Mouse (Mus musculus) embryonic facial prominence, embryonic 13.5 days (tissue): ENCODE results near the gene Lsg1. TPM values are rescaled to one million over a fixed set of nuclear protein-coding genes. Genes with fewer than 3 reads are reported as not detected.

Experiments
- ATAC-seq: fragments of 200-750 bp; cut with Nextera tagmentation; 2 replicates; pipeline ENCODE4 v1.8.0; 2017; ENCODE audit warnings: low read depth; ENCODE audit not compliant: insufficient number of reproducible peaks, insufficient read depth, low FRiP score, low TSS enrichment
- H3K27ac ChIP-seq: fragments of 300-500 bp; sonication (generic); 2 replicates; pipeline ENCODE4 v1.5.1; 2015; ENCODE audit warnings: moderate library complexity, mild to moderate bottlenecking, inconsistent platforms
- H3K27me3 ChIP-seq: fragments of 300-500 bp; sonication (generic); 2 replicates; pipeline ENCODE4 v1.6.1; 2015; ENCODE audit warnings: mild to moderate bottlenecking, inconsistent platforms
- H3K36me3 ChIP-seq: fragments of 300-500 bp; sonication (generic); 2 replicates; pipeline ENCODE4 v1.6.1; 2015; ENCODE audit warnings: mild to moderate bottlenecking, inconsistent platforms
- H3K4me1 ChIP-seq: fragments of 300-500 bp; sonication (generic); 2 replicates; pipeline ENCODE4 v1.6.1; 2015; ENCODE audit warnings: inconsistent platforms
- H3K4me2 ChIP-seq: fragments of 300-500 bp; sonication (generic); 2 replicates; pipeline ENCODE4 v1.6.1; 2015; ENCODE audit warnings: moderate library complexity, mild to moderate bottlenecking, inconsistent platforms
- H3K4me3 ChIP-seq: fragments of 300-500 bp; sonication (generic); 2 replicates; pipeline ENCODE4 v1.5.1; 2015; ENCODE audit warnings: mild to moderate bottlenecking, inconsistent platforms
- H3K9ac ChIP-seq: fragments of 300-500 bp; sonication (generic); 2 replicates; pipeline ENCODE4 v1.6.1; 2015; ENCODE audit warnings: mild to moderate bottlenecking, inconsistent platforms
- H3K9me3 ChIP-seq: fragments of 300-500 bp; sonication (generic); 2 replicates; pipeline ENCODE4 v1.6.1; 2016; ENCODE audit warnings: inconsistent platforms
- WGBS: fragments of 180-500 bp; shearing (Covaris S2); methylation state at CpG from one replicate; pipeline ENCODE4 v1.1.7; 2015; ENCODE audit warnings: mixed read lengths; 5-methylcytosine and 5-hydroxymethylcytosine counted together
- polyA plus RNA-seq: library from polyadenylated mRNA; unstranded; fragments of >200 nt; fragmentation: Nextera tagmentation; extraction: Ambion mirVana; gene quantifications from 2 replicates; pipeline ENCODE4 v1.2.1, GENCODE M21; 2015

The Lsg1 gene
- polyA plus RNA-seq, 1 experiment from 2014 or later = 78.2 TPM

DNA sequence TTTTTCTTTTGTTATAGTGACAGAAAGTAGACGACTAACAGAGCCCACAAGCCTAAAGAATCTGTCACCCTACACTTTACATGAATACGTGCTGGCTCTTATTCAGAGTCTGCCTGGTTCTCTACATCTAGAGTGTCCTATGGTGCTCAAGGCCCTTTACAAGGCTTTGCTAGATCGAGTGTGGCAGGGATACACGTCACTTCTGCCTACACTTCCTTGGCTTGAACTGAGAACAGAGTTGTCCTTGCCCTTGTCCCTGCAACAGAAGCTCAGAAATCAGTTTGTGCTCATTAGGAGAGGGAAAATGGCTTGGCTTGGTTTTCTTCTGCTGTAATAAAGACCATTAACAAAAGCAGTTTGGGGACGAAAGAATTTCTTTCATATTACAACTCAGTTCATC, 23.9 kb upstream of the Lsg1 start:
- Histone ChIP-seq H3K4me3 (no peak overlapping the region), H3K9me3 (no peaks in the 10 kb centered on the region), H3K36me3 (no peaks in the 10 kb centered on the region), H3K4me1 (peaks cover 11% of the 10 kb centered on the region), H3K27me3 (no peaks in the 10 kb centered on the region), H3K9ac (no peak overlapping the region), H3K4me2 (no peak overlapping the region), H3K27ac (no peak overlapping the region)
- ATAC-seq = no peak
- 75% methylated on average over 5 of the region's 5 CpGs for WGBS

DNA sequence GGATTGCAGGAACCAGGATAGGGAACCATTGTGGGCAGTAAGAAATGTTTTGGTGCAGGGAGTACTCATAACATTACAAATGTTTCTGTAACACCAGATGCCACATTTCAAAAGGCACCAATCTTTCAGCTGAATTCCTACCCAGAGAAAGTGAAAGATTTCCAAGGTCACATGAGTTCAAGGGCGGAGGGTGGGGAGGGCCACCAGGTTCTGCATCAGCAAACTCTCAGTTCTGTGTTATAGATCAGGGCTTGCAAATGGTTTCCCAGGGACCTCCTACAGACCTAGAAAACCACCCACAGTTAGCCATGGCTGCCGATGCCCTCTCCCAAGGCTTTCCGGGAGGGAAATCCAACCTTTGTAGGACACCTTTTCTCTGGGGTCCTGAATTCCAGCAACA, 20.5 kb upstream of the Lsg1 start:
- no peaks in the 10 kb centered on the region for H3K27me3 ChIP-seq
- H3K4me2 ChIP-seq = no peak overlapping the region
- no peaks in the 10 kb centered on the region for H3K9me3 ChIP-seq
- H3K4me3 ChIP-seq = no peak overlapping the region
- WGBS = 91% methylated on average over 3 of the region's 3 CpGs
- no peaks in the 10 kb centered on the region for H3K36me3 ChIP-seq
- ATAC-seq = no peak
- H3K27ac ChIP-seq = no peak overlapping the region
- peaks cover 34% of the 10 kb centered on the region for H3K4me1 ChIP-seq
- no peak overlapping the region for H3K9ac ChIP-seq

GRCm38 (mm10) chr16:30605528-30605927, 18.1 kb upstream of the Lsg1 start:
- WGBS = 25% methylated on average over 6 of the region's 6 CpGs
- Histone ChIP-seq H3K4me2 (no peak overlapping the region), H3K36me3 (no peaks in the 10 kb centered on the region), H3K4me1 (peaks cover 56% of the 10 kb centered on the region), H3K4me3 (no peak overlapping the region), H3K27me3 (peaks cover 16% of the 10 kb centered on the region), H3K27ac (no peak overlapping the region), H3K9ac (no peak overlapping the region), H3K9me3 (no peaks in the 10 kb centered on the region)
- ATAC-seq = no peak

- no peak for ATAC-seq
- WGBS = 68% methylated on average over 7 of the region's 7 CpGs
Observed at GRCm38 (mm10) chr16:30604807-30605137, 17.4 kb upstream of the Lsg1 start.

GRCm38 (mm10) chr16:30604061-30604806, 16.8 kb upstream of the Lsg1 start:
- Histone ChIP-seq H3K27me3 (peaks cover 27% of the 10 kb centered on the region), H3K4me3 (no peak overlapping the region), H3K27ac (0 out of 2 replicates have a peak overlapping the region, but pooled peaks have one; percentile 64), H3K4me2 (no peak overlapping the region), H3K36me3 (no peaks in the 10 kb centered on the region), H3K4me1 (peaks cover 67% of the 10 kb centered on the region), H3K9me3 (no peaks in the 10 kb centered on the region), H3K9ac (no peak overlapping the region)
- no peak for ATAC-seq
- WGBS = 63% methylated on average over 16 of the region's 16 CpGs

More at GRCm38 (mm10) chr16:30604807-30605137, 17.4 kb upstream of the Lsg1 start:
- Histone ChIP-seq H3K9me3 (no peaks in the 10 kb centered on the region), H3K9ac (no peak overlapping the region), H3K27ac (no peak overlapping the region), H3K36me3 (no peaks in the 10 kb centered on the region), H3K4me1 (peaks cover 64% of the 10 kb centered on the region), H3K4me2 (no peak overlapping the region), H3K4me3 (no peak overlapping the region), H3K27me3 (peaks cover 23% of the 10 kb centered on the region)

DNA sequence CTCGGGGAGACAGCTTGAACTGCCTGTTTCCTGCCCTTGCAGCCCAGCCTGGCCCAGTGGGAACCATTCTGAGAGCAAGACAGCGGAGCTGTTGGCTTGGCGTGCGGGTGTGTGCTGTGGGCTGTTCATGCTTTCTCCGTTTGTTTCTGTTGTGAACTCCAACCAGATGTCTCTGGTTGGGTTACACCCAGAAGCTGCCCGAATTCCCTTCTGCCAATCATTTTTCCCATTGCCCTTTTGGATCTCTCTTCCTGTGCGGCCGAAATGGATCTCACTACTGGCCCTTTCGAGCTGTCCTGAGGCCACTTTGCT, 16.1 kb upstream of the Lsg1 start:
- ATAC-seq = 0 out of 2 replicates have a peak, but pooled peaks have one; percentile 34
- peak overlapping the region; percentile 97 for H3K4me2 ChIP-seq
- 20% methylated on average over 9 of the region's 9 CpGs for WGBS
- H3K36me3 ChIP-seq = no peaks in the 10 kb centered on the region
- H3K9ac ChIP-seq = 0 out of 2 replicates have a peak overlapping the region, but pooled peaks have one; percentile 36
- peak overlapping the region; percentile 64 for H3K27ac ChIP-seq
- peaks cover 31% of the 10 kb centered on the region for H3K27me3 ChIP-seq
- no peak overlapping the region for H3K4me3 ChIP-seq
- no peaks in the 10 kb centered on the region for H3K9me3 ChIP-seq
- H3K4me1 ChIP-seq = peaks cover 67% of the 10 kb centered on the region

DNA sequence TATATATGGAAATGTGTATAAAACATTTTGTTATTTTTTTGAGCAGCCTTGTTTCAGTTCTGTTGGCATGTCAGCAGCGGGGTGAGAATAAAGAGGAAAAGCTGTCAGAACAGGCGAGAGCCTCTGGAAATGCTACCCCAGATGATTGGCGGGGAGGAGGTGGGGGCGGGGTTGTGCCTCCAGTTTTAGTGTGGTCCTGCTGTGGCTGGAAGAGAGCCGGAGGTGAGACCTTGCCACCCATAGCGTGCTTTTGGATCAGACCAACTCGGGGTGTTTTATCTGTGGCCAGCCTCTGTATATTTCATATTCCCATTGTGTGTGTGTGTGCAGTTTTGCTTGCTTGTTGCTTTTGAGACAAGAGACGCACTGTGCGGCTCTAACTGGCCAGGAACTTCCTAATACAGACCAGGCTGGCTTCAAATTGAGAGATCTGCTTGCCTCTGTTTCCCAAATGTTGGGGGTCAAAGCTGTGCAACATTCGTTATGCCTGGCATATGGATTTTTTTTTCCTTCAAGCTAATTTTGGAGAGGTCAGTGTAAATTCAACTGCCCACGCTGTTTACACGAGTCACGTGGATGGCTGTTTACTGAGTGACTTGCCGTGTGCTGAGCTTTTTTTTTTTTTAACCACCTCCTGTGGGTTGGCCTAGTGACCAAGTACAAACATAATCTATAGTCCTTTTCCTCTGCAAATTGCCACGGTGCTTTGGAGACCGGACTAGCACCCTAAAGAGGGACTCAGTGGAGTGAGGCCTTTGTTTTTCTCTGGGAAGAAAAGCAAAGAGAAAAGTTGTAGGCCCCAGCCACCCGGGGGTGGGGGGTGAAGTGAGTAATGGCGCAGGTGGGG, 15.5 kb upstream of the Lsg1 start:
- Histone ChIP-seq H3K27me3 (peaks cover 33% of the 10 kb centered on the region), H3K4me2 (peak overlapping the region; percentile 97), H3K36me3 (no peaks in the 10 kb centered on the region), H3K9me3 (no peaks in the 10 kb centered on the region), H3K4me1 (peaks cover 67% of the 10 kb centered on the region), H3K4me3 (peak overlapping the region; percentile 9; the same call in 1 of the 2 replicates), H3K9ac (peak overlapping the region; percentile 36; the same call in 1 of the 2 replicates), H3K27ac (peak overlapping the region; percentile 64)
- 29% methylated on average over 18 of the region's 18 CpGs for WGBS
- ATAC-seq = no peak

DNA sequence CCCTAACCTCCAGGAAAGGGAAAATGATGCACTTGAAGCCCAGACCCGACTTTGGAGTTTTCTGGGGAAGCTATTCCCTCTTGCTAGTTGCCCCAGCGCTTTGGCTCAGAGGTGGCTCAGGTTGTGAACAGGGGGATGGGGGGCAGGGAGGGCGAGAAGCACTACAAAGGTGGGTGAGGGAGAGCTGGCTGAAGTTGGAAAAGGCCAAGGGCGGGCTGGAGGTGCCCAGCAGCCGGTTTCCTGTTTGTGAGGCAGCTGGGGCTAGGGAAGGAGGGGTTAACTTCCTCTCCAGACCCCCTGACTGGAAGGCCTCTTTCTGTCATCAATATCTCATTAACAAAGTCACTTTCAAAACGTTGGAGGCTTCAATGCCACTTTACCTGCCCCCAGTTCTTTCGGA, 14.6 kb upstream of the Lsg1 start:
- ATAC-seq = no peak

DNA sequence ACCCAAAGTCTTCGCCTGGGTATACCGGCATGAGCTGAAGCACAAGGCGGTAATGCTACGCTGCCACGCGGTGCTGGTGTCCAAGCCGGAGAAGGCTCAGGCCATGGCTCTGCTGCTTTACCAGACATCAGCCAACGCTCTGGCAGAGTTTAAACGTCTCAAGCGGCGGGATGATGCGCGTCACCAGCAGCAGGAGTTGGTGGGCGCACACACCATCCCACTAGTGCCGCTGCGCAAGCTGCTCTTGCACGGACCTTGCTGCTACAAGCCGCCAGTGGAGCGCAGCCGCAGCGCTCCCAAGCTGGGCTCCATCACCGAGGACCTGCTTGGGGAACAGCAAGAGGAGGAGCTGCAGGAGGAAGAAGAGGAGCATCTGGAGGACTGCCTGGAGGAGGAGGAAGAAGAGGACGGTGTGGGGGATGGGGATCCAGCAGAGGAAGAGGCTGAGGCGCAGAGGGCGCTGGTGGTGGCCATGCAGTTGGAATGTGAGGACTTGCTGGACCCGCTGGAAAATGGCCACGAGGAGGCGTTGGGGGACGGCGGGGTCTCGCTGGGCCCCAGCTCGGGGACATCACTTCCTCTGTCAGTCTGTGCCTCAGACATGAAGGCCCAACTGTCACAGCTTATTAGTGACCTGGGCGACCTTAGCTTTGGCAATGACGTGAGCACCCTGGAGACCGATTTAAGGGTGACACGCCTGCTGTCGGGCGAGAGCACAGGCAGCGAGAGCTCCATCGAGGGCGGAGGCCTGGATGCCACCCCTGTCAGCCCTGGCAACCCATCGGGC, 13.8 kb upstream of the Lsg1 start:
- ATAC-seq = no peak
- Histone ChIP-seq H3K36me3 (no peaks in the 10 kb centered on the region), H3K4me3 (peak overlapping the region; percentile 67), H3K4me1 (peaks cover 67% of the 10 kb centered on the region), H3K27me3 (peaks cover 45% of the 10 kb centered on the region), H3K27ac (peak overlapping the region; percentile 39; the same call in 1 of the 2 replicates), H3K9me3 (no peaks in the 10 kb centered on the region), H3K9ac (peak overlapping the region; percentile 83), H3K4me2 (peak overlapping the region; percentile 97)
- 10% methylated on average over 42 of the region's 42 CpGs for WGBS

More for the DNA sequence above, 14.6 kb upstream of the Lsg1 start:
- 21% methylated on average over 7 of the region's 7 CpGs for WGBS
- H3K4me1 ChIP-seq = peaks cover 67% of the 10 kb centered on the region
- H3K27me3 ChIP-seq = peaks cover 39% of the 10 kb centered on the region
- peak overlapping the region; percentile 97 for H3K4me2 ChIP-seq
- peak overlapping the region; percentile 83; the same call in 1 of the 2 replicates for H3K9ac ChIP-seq
- no peaks in the 10 kb centered on the region for H3K9me3 ChIP-seq
- H3K4me3 ChIP-seq = peak overlapping the region; percentile 67
- 0 out of 2 replicates have a peak overlapping the region, but pooled peaks have one; percentile 39 for H3K27ac ChIP-seq
- H3K36me3 ChIP-seq = no peaks in the 10 kb centered on the region

DNA sequence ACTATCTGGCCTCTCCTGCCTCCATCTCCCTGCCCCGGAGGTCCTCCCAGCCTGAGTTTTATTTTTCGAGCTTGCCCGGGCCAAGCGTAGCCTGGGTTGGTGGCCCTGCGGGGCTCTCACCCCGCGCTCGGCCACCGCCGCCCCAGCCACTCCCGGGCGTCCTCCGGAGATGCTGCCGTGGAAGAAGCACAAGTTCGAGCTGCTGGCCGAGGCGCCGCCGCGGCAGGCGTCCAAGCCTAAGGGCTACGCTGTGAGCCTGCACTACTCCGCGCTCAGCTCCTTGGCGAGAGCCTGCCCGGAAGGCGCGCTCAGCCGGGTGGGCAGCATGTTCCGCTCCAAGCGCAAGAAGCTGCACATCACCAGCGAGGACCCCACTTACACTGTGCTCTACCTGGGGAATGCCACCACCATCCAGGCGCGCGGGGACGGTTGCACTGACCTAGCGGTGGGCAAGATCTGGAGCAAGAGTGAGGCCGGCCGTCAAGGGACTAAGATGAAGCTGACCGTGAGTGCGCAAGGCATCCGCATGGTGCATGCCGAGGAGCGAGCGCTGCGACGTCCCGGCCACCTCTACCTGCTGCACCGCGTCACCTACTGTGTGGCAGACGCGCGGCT, 13.1 kb upstream of the Lsg1 start:
- Histone ChIP-seq H3K4me3 (peak overlapping the region; percentile 67), H3K36me3 (no peaks in the 10 kb centered on the region), H3K9ac (peak overlapping the region; percentile 83), H3K9me3 (no peaks in the 10 kb centered on the region), H3K4me2 (peak overlapping the region; percentile 97), H3K27ac (peak overlapping the region; percentile 22; the same call in 1 of the 2 replicates), H3K27me3 (peaks cover 50% of the 10 kb centered on the region), H3K4me1 (peaks cover 60% of the 10 kb centered on the region)
- no peak for ATAC-seq
- WGBS = under 1% methylated on average over 53 of the region's 53 CpGs
